Mouse (Mus musculus) left cerebral cortex, adult 18-20 months (tissue): ENCODE results near the gene Morn2. TPM values are rescaled to one million over a fixed set of nuclear protein-coding genes. Genes with fewer than 3 reads are reported as not detected.

Experiments
- DNase-seq, 2 experiments: peaks; one replicate each; pipeline ENCODE4 v3.0.0; 2021 to 2022; ENCODE audit warnings: low spot score in 2 of 2, mixed read lengths in 1 of 2
- total RNA-seq, 2 experiments: library from RNA; stranded (reverse); gene quantifications; 2 replicates each; pipeline ENCODE4 v1.2.3; 2021

The Morn2 gene
- total RNA-seq, 2 experiments from 2014 or later: 15.4 to 16.9 TPM

GRCm38 (mm10) chr17:80323015-80323414 is 33.0 kb downstream of the Morn2 start:
- no peak for DNase-seq

DNA sequence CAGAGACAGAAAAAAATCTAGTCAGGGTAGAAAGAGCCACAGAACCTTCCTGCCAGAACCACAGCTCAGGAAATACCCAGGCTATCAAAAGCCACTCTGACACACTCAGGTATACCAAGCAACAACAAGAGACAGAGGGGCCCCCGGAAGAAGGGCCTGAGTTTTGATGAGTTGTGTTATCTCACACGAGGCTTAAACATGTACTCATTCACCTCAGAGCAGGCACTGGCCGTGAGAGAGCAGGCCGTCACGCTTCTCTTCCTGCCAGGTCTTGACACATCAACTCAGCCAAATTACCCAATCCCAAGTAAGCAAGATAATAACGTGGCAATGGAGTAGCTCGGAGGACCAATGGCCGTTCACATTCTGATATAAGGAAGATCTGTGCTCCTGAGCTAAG is 33.7 kb downstream of the Morn2 start:
- DNase-seq: no peak

- no peak for DNase-seq
These were observed 34.5 kb downstream of the Morn2 start for GRCm38 (mm10) chr17:80324521-80324920.

DNA sequence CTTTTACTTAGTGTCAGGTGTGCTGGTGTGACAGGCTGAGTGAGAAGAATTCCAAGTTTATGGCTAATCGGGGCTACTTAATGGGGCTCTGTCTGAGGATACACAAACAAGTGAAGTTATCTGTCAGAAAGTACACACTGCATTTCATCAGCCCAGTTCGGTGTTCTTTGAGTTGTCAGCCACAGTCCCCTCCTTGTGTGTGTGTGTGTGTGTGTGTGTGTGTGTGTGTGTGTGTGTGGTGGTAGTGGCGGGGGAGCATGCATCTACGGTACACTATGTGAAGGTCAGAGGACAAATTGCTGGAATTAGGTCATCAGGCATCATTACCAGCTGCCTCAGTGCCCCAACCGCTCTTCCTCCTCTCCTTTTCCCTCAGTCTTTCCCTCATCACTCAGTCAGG is 35.5 kb downstream of the Morn2 start:
- DNase-seq: no peak

DNA sequence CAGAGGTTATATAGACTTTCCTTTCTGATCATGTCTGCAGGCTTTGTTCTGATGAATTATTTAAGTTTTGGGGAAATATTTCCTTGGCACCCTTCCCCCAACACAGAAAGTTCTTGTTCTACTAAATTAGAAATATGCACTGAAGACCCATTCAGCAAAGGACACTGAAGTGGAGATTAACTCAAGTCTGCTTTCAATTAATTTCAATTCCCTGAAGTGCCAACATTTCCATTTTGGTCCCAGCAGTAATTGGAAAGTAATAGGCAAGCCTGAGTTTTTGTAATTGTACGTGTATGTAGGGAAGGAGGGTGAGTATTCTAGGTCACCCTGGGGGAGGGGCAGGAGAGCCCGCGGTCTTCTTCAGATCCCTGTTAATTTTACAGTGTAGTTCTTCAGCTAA is 36.4 kb downstream of the Morn2 start:
- no peak for DNase-seq

DNA sequence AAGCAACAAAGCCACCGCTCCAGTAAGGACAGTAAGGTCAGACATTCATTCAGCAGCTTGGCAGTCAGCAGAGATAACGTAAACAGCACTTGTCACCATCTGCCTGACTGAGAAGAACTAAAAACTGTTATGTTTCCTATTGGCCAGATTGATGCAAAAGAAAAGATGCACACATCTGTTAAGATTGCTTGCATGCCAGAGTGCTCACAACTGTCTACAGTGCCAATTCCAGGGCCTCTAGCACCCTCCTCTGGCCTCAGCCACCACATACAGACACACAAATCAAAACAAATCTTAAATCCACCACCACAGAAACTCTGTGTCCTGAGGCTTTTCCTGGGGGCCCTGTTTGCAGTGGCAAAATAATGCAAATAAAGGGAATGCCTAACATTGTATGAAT is 42.4 kb downstream of the Morn2 start:
- no peak for DNase-seq

DNA sequence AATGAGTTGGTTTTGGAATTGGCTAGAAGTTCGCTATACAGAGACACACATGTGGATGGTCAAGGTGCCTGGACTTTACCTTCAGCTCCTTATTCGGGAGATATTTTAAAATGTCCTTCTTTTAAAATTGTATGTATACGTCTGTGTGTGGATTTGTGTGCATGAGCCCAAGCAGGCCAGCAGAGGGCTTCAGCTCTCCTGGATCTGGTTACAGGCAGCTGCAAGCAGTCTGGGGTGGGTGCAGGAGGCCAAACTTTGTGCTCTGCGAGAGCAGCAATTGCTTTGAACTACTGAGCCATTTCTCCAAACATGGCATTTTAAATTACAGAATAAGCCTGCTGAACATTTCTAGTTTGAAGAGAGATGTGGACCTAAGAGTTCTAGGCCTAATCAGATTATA is 55.3 kb downstream of the Morn2 start:
- DNase-seq: no peak

DNA sequence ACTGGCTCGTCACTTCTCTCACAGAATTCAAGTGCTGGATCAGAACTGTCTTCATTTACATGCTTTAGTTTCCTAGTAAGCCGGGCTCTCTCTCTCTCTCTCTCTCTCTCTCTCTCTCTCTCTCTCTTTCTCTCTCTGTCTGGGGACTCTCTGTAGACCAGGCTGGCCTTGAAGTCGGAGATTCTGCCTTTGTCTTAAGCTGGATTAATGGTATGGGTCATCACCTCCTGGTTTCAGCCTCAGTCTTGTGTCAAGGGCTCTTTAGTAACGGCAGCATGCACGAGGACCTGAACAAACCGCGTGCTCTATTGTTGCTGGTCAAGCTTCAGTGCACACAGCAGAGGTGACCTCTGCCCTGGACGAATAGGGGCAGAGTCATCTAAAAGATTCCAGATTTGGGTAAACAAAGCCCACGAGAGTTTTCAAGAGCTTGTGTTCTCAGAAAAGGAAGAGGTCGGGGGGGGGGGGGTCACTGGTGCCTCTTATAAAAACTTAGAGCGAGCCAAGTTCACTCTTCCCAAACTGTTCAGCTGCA is 56.7 kb downstream of the Morn2 start:
- DNase-seq: no peak

Other genes starting within 250 kb of the Morn2 start
- gene Hnrnpll, start 227.9 kb upstream of the Morn2 start, total RNA-seq: 10 to 100 TPM; 62.1 to 65.0 TPM
- gene Galm, start 162.7 kb upstream of the Morn2 start, total RNA-seq: 1 to 10 TPM; 2.3 to 2.8 TPM
- 100 to 1,000 TPM; 120 to 125 TPM for gene Srsf7, start 82.9 kb upstream of the Morn2 start, total RNA-seq
- under 1 TPM in 1 of 2 experiments, not detected in 1; 0.14 TPM for gene Ttc39d, start 82.7 kb upstream of the Morn2 start, total RNA-seq
- gene Gemin6, start 65.8 kb upstream of the Morn2 start, total RNA-seq: 1 to 10 TPM; 3.9 to 5.9 TPM
- 10 to 100 TPM; 34.3 to 37.8 TPM for gene Dhx57, start 273 bp downstream of the Morn2 start, total RNA-seq
- gene Arhgef33, start 17.2 kb downstream of the Morn2 start, total RNA-seq: 1 to 10 TPM; 2.4 to 3.9 TPM
- gene Gm10190, start 83.3 kb downstream of the Morn2 start, total RNA-seq: not detected
- 10 to 100 TPM; 33.7 to 35.4 TPM for gene Sos1, start 190.2 kb downstream of the Morn2 start, total RNA-seq